10 mouse cellular contexts compared by ENCODE assay signal in genomic region chr9:96980037-96980997, GRCm38 (mm10). TPM values are rescaled to one million over a fixed set of nuclear protein-coding genes. Genes with fewer than 3 reads are reported as not detected.
DNase-seq lines count a peak whose midpoint lies in the region; ATAC-seq and TF ChIP-seq lines count a peak whose summit lies in the region.
"Had no signal": no experiment of that assay in that cellular context is flagged by ENCODE, and none has a peak within 500 bp of the region (broad histone marks: within the 10 kb centered on the region; RNA-seq: fewer than 3 reads in every experiment).

No protein-coding gene starts in this region.

- H3K27me3 ChIP-seq in heart, embryonic 10.5 days (ENCODE audit: insufficient read depth, poor library complexity, severe bottlenecking), result no peaks in the 10 kb centered on the region
- no peaks in the 10 kb centered on the region for H3K27me3 ChIP-seq in embryonic facial prominence, embryonic 10.5 days (replicated peaks; ENCODE audit: low read depth, poor library complexity, severe bottlenecking)
- H3K27me3 ChIP-seq in hindbrain, postnatal 0 days (ENCODE audit: insufficient read depth, low read length), result no peaks in the 10 kb centered on the region
- H3K27me3 ChIP-seq in midbrain, embryonic 16.5 days (ENCODE audit: control insufficient read depth, insufficient read depth, low read depth, low read length), result no peaks in the 10 kb centered on the region

- ATAC-seq in hindbrain, postnatal 0 days, result peak; percentile 55
- peak; percentile 63 for ATAC-seq in midbrain, embryonic 16.5 days

- no peak overlapping the region for H3K4me2 ChIP-seq in hindbrain, postnatal 0 days (ENCODE audit: low read depth, low read length)
- no peak overlapping the region for H3K4me2 ChIP-seq in midbrain, embryonic 16.5 days (ENCODE audit: low read length)

- peaks cover 86% of the 10 kb centered on the region for H3K4me1 ChIP-seq in heart, embryonic 10.5 days
- peaks cover 99% of the 10 kb centered on the region for H3K4me1 ChIP-seq in embryonic facial prominence, embryonic 10.5 days
- peaks cover 40% of the 10 kb centered on the region for H3K4me1 ChIP-seq in hindbrain, postnatal 0 days (ENCODE audit: insufficient read depth, low read length)
- peaks cover 32% of the 10 kb centered on the region for H3K4me1 ChIP-seq in midbrain, embryonic 16.5 days (ENCODE audit: control insufficient read depth, insufficient read depth, low read length)

- no peak overlapping the region for H3K4me3 ChIP-seq in heart, embryonic 10.5 days
- peak overlapping the region; percentile 30 for H3K4me3 ChIP-seq in embryonic facial prominence, embryonic 10.5 days
- no peak overlapping the region for H3K4me3 ChIP-seq in hindbrain, postnatal 0 days (ENCODE audit: low read length)
- no peak overlapping the region for H3K4me3 ChIP-seq in midbrain, embryonic 16.5 days (ENCODE audit: low read depth, low read length)

- H3K27ac ChIP-seq in heart, embryonic 10.5 days, result peak overlapping the region; percentile 84
- peak overlapping the region; percentile 89 for H3K27ac ChIP-seq in embryonic facial prominence, embryonic 10.5 days (replicated peaks)
- peak overlapping the region; percentile 34; the same call in 1 of the 2 replicates for H3K27ac ChIP-seq in hindbrain, postnatal 0 days
- no peak overlapping the region for H3K27ac ChIP-seq in midbrain, embryonic 16.5 days (ENCODE audit: low read length)

- H3K9ac ChIP-seq in hindbrain, postnatal 0 days (replicated peaks; ENCODE audit: low read length), result no peak overlapping the region
- H3K9ac ChIP-seq in midbrain, embryonic 16.5 days (ENCODE audit: low read depth, low read length), result no peak overlapping the region

- no peaks in the 10 kb centered on the region for H3K36me3 ChIP-seq in heart, embryonic 10.5 days
- H3K36me3 ChIP-seq in embryonic facial prominence, embryonic 10.5 days (replicated peaks), result peaks cover 20% of the 10 kb centered on the region
- no peaks in the 10 kb centered on the region for H3K36me3 ChIP-seq in hindbrain, postnatal 0 days (ENCODE audit: insufficient read depth, low read length)
- no peaks in the 10 kb centered on the region for H3K36me3 ChIP-seq in midbrain, embryonic 16.5 days (ENCODE audit: control insufficient read depth, insufficient read depth, low read length)

- 57% methylated on average over 10 of the region's 10 CpGs for WGBS in heart, embryonic 10.5 days
- 23% methylated on average over 10 of the region's 10 CpGs for WGBS in embryonic facial prominence, embryonic 10.5 days
- 23% methylated on average over 10 of the region's 10 CpGs for WGBS in hindbrain, postnatal 0 days
- WGBS in midbrain, embryonic 16.5 days, result 11% methylated on average over 10 of the region's 10 CpGs

- H3K9me3 ChIP-seq in heart, embryonic 10.5 days, result no peaks in the 10 kb centered on the region
- H3K9me3 ChIP-seq in embryonic facial prominence, embryonic 10.5 days, result no peaks in the 10 kb centered on the region
- H3K9me3 ChIP-seq in hindbrain, postnatal 0 days (ENCODE audit: low read length), result no peaks in the 10 kb centered on the region
- H3K9me3 ChIP-seq in midbrain, embryonic 16.5 days (replicated peaks; ENCODE audit: control insufficient read depth, low read length, poor library complexity, severe bottlenecking), result no peaks in the 10 kb centered on the region

- TF ChIP-seq CTCF in hindbrain, postnatal 0 days (IDR thresholded peaks at IDR 0.05; ENCODE audit: low read depth), result no peak

- no peak for DNase-seq in heart, embryonic 10.5 days (ENCODE audit: low spot score)
- DNase-seq in heart, postnatal 4 days, result no peak
- peak; percentile 90 for DNase-seq in embryonic facial prominence, embryonic 10.5 days (ENCODE audit: low spot score)
- peak; percentile 78 for DNase-seq in hindbrain, postnatal 0 days (ENCODE audit: low spot score)
- DNase-seq in cerebellum, postnatal 36 days, result no peak
- no peak for DNase-seq in layer of hippocampus, postnatal 14 days (ENCODE audit: low spot score in 2 of 2)
- DNase-seq in right cerebral cortex, adult 2 months (ENCODE audit: low spot score in 2 of 2), result no peak
- DNase-seq: cerebellum, adult 9-10 months; lung, postnatal 10 days had no signal

RNA-seq across cellular contexts. Expression of gene Spsb4, which starts 38.3 kb away (rescaled TPM):
- 53.5 and 66.5 TPM in 2 replicates for polyA plus RNA-seq in heart, embryonic 10.5 days (2016; fragmentation: Nextera tagmentation; extraction: Ambion mirVana)
- total RNA-seq in heart, postnatal 4 days (2021), result 10 to 100 TPM; 30.4 to 34.6 TPM
- polyA plus RNA-seq in embryonic facial prominence, embryonic 10.5 days (2016; fragmentation: Nextera tagmentation; extraction: Ambion mirVana), result 102 and 123 TPM in 2 replicates
- 67.1 and 82.8 TPM in 2 replicates for total RNA-seq in hindbrain, postnatal 0 days (2014; rRNA removed)
- polyA plus RNA-seq in hindbrain, postnatal 0 days (2015; fragmentation: Nextera tagmentation; extraction: Ambion mirVana), result 36.2 and 37.2 TPM in 2 replicates
- 23.5 and 28.3 TPM in 2 replicates for polyA plus RNA-seq in midbrain, embryonic 16.5 days (2015; fragmentation: Nextera tagmentation; extraction: Ambion mirVana)
- total RNA-seq in layer of hippocampus, postnatal 14 days (2021), result 1 to 10 TPM; 5.7 to 6.9 TPM

Comparison
In these comparisons a context has a peak if more than half of its experiments do, and no peak if none do; other contexts are left out.
1. DNase-seq: peak in embryonic facial prominence, embryonic 10.5 days (single experiment) and hindbrain, postnatal 0 days (single experiment); none in heart, embryonic 10.5 days (single experiment), heart, postnatal 4 days (single experiment), cerebellum, postnatal 36 days (0 of 2), layer of hippocampus, postnatal 14 days (0 of 2) and right cerebral cortex, adult 2 months (0 of 2).